Mouse (Mus musculus): ENCODE measurements around the gene Mydgf. TPM values are rescaled to one million over a fixed set of nuclear protein-coding genes. Genes with fewer than 3 reads are reported as not detected.

Gene Mydgf
- polyA plus RNA-seq, 1 experiment from 2014 or later = 78.5 TPM

DNA sequence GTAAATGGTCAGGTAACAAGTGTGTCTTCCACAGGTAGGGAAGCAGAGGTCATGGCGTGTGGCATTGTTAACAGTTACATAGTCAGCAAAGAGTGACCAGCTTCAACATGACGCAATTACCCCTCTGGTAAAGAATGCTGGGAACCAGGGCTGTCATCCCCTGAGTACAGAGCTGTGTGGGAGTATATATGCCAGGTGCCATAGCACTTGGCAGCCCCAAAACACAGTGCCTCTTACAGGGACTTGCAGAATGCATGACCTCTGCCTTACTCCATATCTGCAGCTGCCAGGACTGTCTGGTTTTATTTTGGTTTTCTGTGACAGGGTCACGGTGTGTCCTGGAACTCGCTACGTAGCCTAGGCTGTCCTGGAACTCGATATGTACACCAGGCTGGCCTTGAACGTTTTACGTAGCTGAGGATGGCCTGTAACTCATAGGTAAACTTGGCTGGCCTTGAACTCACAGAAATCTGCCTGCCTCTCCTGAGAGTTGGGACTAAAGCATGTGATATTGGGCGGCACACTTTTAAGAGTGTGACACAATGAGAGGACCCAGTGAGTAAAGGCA is 24.3 kb upstream of the Mydgf start:
- 93% methylated on average over 9 of the region's 9 CpGs for WGBS
- Histone ChIP-seq H3K27me3 (ENCODE audit: poor library complexity, severe bottlenecking) (no peaks in the 10 kb centered on the region), H3K4me3 (no peak overlapping the region), H3K27ac (no peak overlapping the region), H3K36me3 (replicated peaks) (peaks cover 98% of the 10 kb centered on the region), H3K9me3 (no peaks in the 10 kb centered on the region), H3K4me1 (no peaks in the 10 kb centered on the region)
- DNase-seq (ENCODE audit: extremely low spot score, low spot score) = no peak

- H3K4me3 ChIP-seq = no peak overlapping the region
- no peaks in the 10 kb centered on the region for H3K4me1 ChIP-seq
- no peak overlapping the region for H3K27ac ChIP-seq
- DNase-seq (ENCODE audit: extremely low spot score, low spot score) = no peak
- peaks cover 100% of the 10 kb centered on the region for H3K36me3 ChIP-seq (replicated peaks)
- H3K27me3 ChIP-seq (ENCODE audit: poor library complexity, severe bottlenecking) = no peaks in the 10 kb centered on the region
- WGBS = 86% methylated on average over 6 of the region's 6 CpGs
- H3K9me3 ChIP-seq = no peaks in the 10 kb centered on the region
Observed at GRCm38 (mm10) chr17:56206986-56207674, 23.4 kb upstream of the Mydgf start.

DNA sequence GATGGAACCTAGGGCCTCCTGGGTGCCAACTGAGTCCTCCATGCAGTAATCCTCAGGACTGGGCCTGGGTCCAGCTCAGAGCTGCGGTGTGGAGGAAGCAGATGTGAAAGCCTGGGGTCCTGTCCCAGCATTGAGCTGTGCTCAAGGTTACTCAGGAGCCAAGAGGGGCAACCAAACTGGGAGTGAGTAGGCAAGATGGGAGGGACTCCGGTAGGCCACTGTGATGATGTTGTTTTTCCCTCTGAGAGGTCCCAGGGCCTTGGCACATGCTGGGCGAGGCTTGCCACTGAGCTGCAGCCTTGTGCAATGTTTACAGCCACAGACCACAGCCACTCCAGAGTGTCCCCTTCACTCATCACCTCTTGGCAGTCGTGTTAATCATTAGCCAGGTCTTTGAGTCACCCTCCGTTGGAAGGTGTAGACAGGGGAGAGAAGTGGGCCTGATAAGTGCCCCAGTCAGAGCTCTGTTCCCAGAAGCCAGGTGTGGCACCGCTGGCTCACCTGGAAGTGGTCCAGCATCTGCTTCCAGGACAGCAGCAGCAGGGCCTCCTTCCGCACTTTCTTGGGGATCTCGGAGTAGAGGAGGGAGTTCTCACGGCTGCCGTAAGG is 22.7 kb upstream of the Mydgf start:
- H3K4me1 ChIP-seq = no peaks in the 10 kb centered on the region
- H3K4me3 ChIP-seq = no peak overlapping the region
- no peaks in the 10 kb centered on the region for H3K27me3 ChIP-seq (ENCODE audit: poor library complexity, severe bottlenecking)
- H3K9me3 ChIP-seq = no peaks in the 10 kb centered on the region
- peaks cover 100% of the 10 kb centered on the region for H3K36me3 ChIP-seq (replicated peaks)
- H3K27ac ChIP-seq = no peak overlapping the region
- DNase-seq (ENCODE audit: extremely low spot score, low spot score) = no peak
- 93% methylated on average over 10 of the region's 10 CpGs for WGBS

GRCm38 (mm10) chr17:56203729-56204128 is 20.0 kb upstream of the Mydgf start:
- peaks cover 97% of the 10 kb centered on the region for H3K36me3 ChIP-seq (replicated peaks)

GRCm38 (mm10) chr17:56202476-56202875 is 18.8 kb upstream of the Mydgf start:
- Histone ChIP-seq H3K36me3 (replicated peaks) (peaks cover 97% of the 10 kb centered on the region), H3K4me1 (no peaks in the 10 kb centered on the region), H3K27me3 (ENCODE audit: poor library complexity, severe bottlenecking) (no peaks in the 10 kb centered on the region), H3K27ac (no peak overlapping the region), H3K4me3 (no peak overlapping the region), H3K9me3 (no peaks in the 10 kb centered on the region)
- no peak for DNase-seq (ENCODE audit: extremely low spot score, low spot score)
- 96% methylated on average over 8 of the region's 8 CpGs for WGBS

More at GRCm38 (mm10) chr17:56203729-56204128, 20.0 kb upstream of the Mydgf start:
- H3K27ac ChIP-seq = no peak overlapping the region
- no peaks in the 10 kb centered on the region for H3K9me3 ChIP-seq
- DNase-seq (ENCODE audit: extremely low spot score, low spot score) = no peak
- H3K27me3 ChIP-seq (ENCODE audit: poor library complexity, severe bottlenecking) = no peaks in the 10 kb centered on the region
- no peaks in the 10 kb centered on the region for H3K4me1 ChIP-seq
- 75% methylated on average over 3 of the region's 3 CpGs for WGBS
- no peak overlapping the region for H3K4me3 ChIP-seq

DNA sequence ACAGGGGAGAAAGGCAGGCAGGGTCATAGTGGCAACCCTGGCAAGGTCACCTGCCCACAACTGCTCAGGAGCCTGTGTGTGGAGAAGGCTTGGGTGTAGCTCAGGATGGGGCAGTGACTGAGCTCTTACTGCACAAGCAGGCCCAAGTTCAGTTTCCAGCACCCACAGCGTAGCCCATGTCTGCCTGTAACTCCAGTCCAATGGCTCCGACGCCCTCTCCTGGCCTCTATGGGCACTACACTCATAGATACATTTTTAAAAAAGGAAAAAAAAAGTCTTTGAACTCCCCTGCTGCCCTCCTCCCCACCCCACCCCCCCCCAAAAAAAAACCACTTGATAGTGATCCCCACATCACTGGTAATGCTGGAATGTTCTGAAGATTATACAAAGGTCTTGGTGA is 17.9 kb upstream of the Mydgf start:
- 66% methylated on average over 3 of the region's 3 CpGs for WGBS
- Histone ChIP-seq H3K4me1 (no peaks in the 10 kb centered on the region), H3K36me3 (replicated peaks) (peaks cover 97% of the 10 kb centered on the region), H3K9me3 (peaks cover 5% of the 10 kb centered on the region; the same call in 1 of the 2 replicates), H3K27ac (no peak overlapping the region), H3K4me3 (no peak overlapping the region), H3K27me3 (ENCODE audit: poor library complexity, severe bottlenecking) (no peaks in the 10 kb centered on the region)
- DNase-seq (ENCODE audit: extremely low spot score, low spot score) = no peak

- Histone ChIP-seq H3K4me1 (no peaks in the 10 kb centered on the region), H3K27me3 (ENCODE audit: poor library complexity, severe bottlenecking) (no peaks in the 10 kb centered on the region), H3K27ac (no peak overlapping the region), H3K36me3 (replicated peaks) (peaks cover 97% of the 10 kb centered on the region), H3K9me3 (peaks cover 5% of the 10 kb centered on the region; the same call in 1 of the 2 replicates), H3K4me3 (no peak overlapping the region)
- WGBS = 84% methylated on average over 9 of the region's 9 CpGs
- DNase-seq (ENCODE audit: extremely low spot score, low spot score) = no peak
Observed at GRCm38 (mm10) chr17:56200586-56200985, 16.9 kb upstream of the Mydgf start.

DNA sequence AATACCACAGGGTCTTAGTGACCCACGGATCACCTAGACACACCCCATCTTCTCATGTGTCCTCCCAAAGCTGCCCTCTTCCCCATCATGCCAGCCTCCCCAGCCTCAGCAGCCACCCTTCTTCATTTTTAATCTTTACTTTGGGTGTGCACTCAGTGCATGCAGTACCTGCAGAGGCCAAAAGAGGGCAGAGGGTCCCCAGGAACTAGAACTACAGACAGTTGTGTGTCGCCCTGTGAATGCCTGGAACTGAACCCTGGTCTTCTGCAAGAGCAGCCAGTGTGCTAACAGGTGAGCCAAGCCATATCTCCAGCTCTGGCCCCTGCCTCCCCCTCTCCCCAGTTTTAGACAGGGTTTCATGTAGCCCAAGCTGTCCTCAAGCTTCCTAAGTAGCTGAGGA is 13.1 kb upstream of the Mydgf start:
- H3K27me3 ChIP-seq (ENCODE audit: poor library complexity, severe bottlenecking) = no peaks in the 10 kb centered on the region
- no peak for DNase-seq (ENCODE audit: extremely low spot score, low spot score)
- peaks cover 97% of the 10 kb centered on the region for H3K36me3 ChIP-seq (replicated peaks)
- no peaks in the 10 kb centered on the region for H3K4me1 ChIP-seq
- WGBS = 72% methylated on average over 2 of the region's 2 CpGs
- peaks cover 5% of the 10 kb centered on the region; the same call in 1 of the 2 replicates for H3K9me3 ChIP-seq
- no peak overlapping the region for H3K4me3 ChIP-seq
- H3K27ac ChIP-seq = no peak overlapping the region

GRCm38 (mm10) chr17:56194765-56195164 is 11.0 kb upstream of the Mydgf start:
- H3K9me3 ChIP-seq = peaks cover 5% of the 10 kb centered on the region; the same call in 1 of the 2 replicates
- no peak for DNase-seq (ENCODE audit: extremely low spot score, low spot score)
- no peaks in the 10 kb centered on the region for H3K4me1 ChIP-seq
- no peak overlapping the region for H3K27ac ChIP-seq
- no peaks in the 10 kb centered on the region for H3K27me3 ChIP-seq (ENCODE audit: poor library complexity, severe bottlenecking)
- H3K36me3 ChIP-seq (replicated peaks) = peaks cover 99% of the 10 kb centered on the region
- WGBS = 91% methylated on average over 13 of the region's 13 CpGs
- H3K4me3 ChIP-seq = no peak overlapping the region

DNA sequence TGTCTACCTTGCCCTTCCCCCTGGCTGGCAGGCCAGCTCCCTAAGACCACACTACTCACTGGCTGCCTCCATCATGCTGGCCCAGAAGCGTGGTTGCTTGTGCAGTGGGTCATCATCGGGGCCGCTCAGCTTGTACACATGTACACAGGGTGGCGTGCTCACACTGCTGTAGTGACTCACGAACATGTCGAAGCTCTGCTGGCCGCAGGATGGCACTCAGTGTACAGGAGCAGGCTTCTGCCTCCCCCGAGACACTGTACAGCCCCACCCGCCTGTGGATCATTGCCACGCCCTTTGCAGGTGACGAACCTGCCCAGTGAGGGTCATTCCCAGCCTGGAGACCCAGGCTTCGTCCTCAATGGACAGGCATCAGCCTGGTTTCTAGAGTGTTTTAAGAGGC is 10.6 kb upstream of the Mydgf start:
- H3K4me3 ChIP-seq = no peak overlapping the region
- WGBS = 92% methylated on average over 12 of the region's 12 CpGs
- peaks cover 100% of the 10 kb centered on the region for H3K36me3 ChIP-seq (replicated peaks)

DNA sequence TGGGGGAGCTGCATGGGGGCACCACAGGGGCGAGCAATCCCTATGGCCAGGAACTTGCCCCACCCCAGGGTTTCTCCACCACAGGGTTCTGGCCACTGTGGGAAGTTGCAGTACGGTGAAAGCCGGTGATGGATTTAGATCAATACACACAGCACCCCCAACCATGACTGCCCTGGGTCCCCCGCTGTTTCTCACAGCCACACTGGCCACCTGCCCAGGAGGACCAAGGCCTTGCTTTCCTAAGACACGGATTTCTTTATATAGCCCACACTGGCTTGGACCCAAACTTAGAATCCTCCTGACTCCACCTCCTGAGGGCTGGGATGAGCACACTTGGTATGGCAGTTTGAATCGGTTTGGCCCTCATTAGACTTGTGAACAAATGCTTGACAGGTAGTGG is 7.5 kb upstream of the Mydgf start:
- Histone ChIP-seq H3K36me3 (replicated peaks) (peaks cover 100% of the 10 kb centered on the region), H3K27me3 (ENCODE audit: poor library complexity, severe bottlenecking) (no peaks in the 10 kb centered on the region), H3K9me3 (no peaks in the 10 kb centered on the region), H3K4me1 (no peaks in the 10 kb centered on the region), H3K27ac (no peak overlapping the region), H3K4me3 (no peak overlapping the region)
- DNase-seq (ENCODE audit: extremely low spot score, low spot score) = no peak
- 91% methylated on average over 6 of the region's 6 CpGs for WGBS

More for the DNA sequence above, 10.6 kb upstream of the Mydgf start:
- no peak overlapping the region for H3K27ac ChIP-seq
- no peak for DNase-seq (ENCODE audit: extremely low spot score, low spot score)
- no peaks in the 10 kb centered on the region for H3K4me1 ChIP-seq
- peaks cover 5% of the 10 kb centered on the region; the same call in 1 of the 2 replicates for H3K9me3 ChIP-seq
- no peaks in the 10 kb centered on the region for H3K27me3 ChIP-seq (ENCODE audit: poor library complexity, severe bottlenecking)

DNA sequence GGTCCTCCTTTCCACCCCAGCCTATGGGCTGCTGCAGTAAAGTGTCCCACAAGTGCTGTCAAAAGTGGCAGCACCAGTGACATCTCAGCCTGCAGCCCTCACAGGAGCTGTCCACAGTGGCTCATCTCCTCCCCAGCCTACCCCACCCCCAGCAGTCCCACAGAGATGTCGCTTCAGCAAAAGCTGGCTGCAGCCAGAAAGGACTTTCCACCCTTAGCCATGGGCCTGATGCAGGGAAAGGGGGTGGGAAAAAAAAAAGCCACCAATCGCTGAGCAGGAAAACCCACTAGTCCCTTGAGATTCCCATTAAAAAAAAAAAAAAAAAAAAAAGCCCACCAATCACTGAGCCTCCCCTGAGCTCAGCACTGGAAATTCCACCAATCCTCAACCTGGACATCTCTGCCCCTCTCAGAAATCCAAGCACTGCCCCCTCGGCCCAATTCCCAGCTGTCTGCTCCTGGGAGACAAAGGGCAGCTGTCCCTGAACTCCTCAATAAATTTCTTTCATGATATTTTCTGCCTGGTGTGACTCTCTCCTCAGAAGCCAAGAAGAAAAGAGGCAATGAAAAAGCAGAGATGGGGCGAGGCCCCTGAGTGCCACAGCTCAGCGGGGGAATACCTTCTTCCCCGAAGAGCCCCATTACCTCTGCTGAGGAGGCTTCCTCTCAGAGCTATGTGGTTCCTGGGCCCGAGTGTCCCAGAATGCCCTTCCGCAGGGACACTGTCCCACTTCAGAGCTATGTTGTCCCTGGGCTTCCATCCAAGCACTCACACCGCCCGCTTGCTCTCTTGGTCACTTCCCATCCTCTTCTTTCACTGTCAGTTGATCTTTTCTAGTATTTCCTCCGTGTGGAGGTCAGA is 1.8 kb upstream of the Mydgf start:
- Histone ChIP-seq H3K36me3 (replicated peaks) (peaks cover 66% of the 10 kb centered on the region), H3K4me1 (peaks cover 32% of the 10 kb centered on the region), H3K9me3 (no peaks in the 10 kb centered on the region), H3K4me3 (no peak overlapping the region), H3K27ac (peak overlapping the region; percentile 51; the same call in 1 of the 2 replicates), H3K27me3 (ENCODE audit: poor library complexity, severe bottlenecking) (no peaks in the 10 kb centered on the region)
- peak; percentile 22 for DNase-seq (ENCODE audit: extremely low spot score, low spot score)
- 52% methylated on average over 11 of the region's 11 CpGs for whole genome bisulfite sequencing

Data from forebrain, embryonic 10.5 days (tissue).